In genomic region chr17:55103470-55103869, GRCm38 (mm10) we compare ENCODE assay signal across 29 mouse cellular contexts.
"Had no signal": no experiment of that assay in that cellular context is flagged by ENCODE, and none has a peak within 500 bp of the region (broad histone marks: within the 10 kb centered on the region; RNA-seq: fewer than 3 reads in every experiment).

No protein-coding gene starts in this region.

- H3K27ac ChIP-seq: embryonic facial prominence, embryonic 10.5 days; embryonic facial prominence, embryonic 12.5 days; embryonic facial prominence, embryonic 13.5 days; embryonic facial prominence, embryonic 15.5 days; forebrain, embryonic 10.5 days; forebrain, embryonic 12.5 days; forebrain, embryonic 13.5 days; forebrain, embryonic 15.5 days; gastrocnemius, adult 2 months; heart, adult 2 months had no signal

- ATAC-seq: forebrain, embryonic 13.5 days; forebrain, embryonic 14.5 days; forebrain, embryonic 15.5 days; forebrain, embryonic 16.5 days; forebrain, postnatal 0 days had no signal

- H3K27me3 ChIP-seq: embryonic facial prominence, embryonic 12.5 days; embryonic facial prominence, embryonic 13.5 days; embryonic facial prominence, embryonic 15.5 days; forebrain, embryonic 12.5 days; forebrain, embryonic 13.5 days; forebrain, embryonic 15.5 days had no signal

- H3K4me1 ChIP-seq: embryonic facial prominence, embryonic 10.5 days; embryonic facial prominence, embryonic 12.5 days; embryonic facial prominence, embryonic 13.5 days; embryonic facial prominence, embryonic 15.5 days; forebrain, embryonic 10.5 days; forebrain, embryonic 12.5 days; forebrain, embryonic 13.5 days; forebrain, embryonic 15.5 days had no signal

- H3K4me3 ChIP-seq: embryonic facial prominence, embryonic 10.5 days; embryonic facial prominence, embryonic 12.5 days; embryonic facial prominence, embryonic 13.5 days; embryonic facial prominence, embryonic 15.5 days; erythroblast, embryonic 14.5 days; forebrain, embryonic 10.5 days; forebrain, embryonic 12.5 days; forebrain, embryonic 13.5 days; forebrain, embryonic 15.5 days; gastrocnemius, adult 2 months; heart, adult 2 months had no signal

- H3K9ac ChIP-seq: embryonic facial prominence, embryonic 12.5 days; embryonic facial prominence, embryonic 13.5 days; embryonic facial prominence, embryonic 15.5 days; forebrain, embryonic 12.5 days; forebrain, embryonic 13.5 days; forebrain, embryonic 15.5 days; forebrain, postnatal 0 days had no signal

- H3K4me2 ChIP-seq: embryonic facial prominence, embryonic 12.5 days; embryonic facial prominence, embryonic 13.5 days; embryonic facial prominence, embryonic 15.5 days; forebrain, embryonic 12.5 days; forebrain, embryonic 13.5 days; forebrain, embryonic 15.5 days had no signal

- DNase-seq: cerebellum, adult 2 months; cerebellum, adult 8-10 months; cerebellum, adult 9-10 months; cerebellum, adult 9-11 months; cerebellum, postnatal 10 days; cerebellum, postnatal 14 days; cerebellum, postnatal 25 days; cerebellum, postnatal 36 days; embryo, embryonic 11 days; forebrain, postnatal 0 days; gastrocnemius, adult 2 months; gastrocnemius, postnatal 10 days; gastrocnemius, postnatal 14 days; gastrocnemius, postnatal 25 days; gastrocnemius, postnatal 36 days; heart, adult 11 months; heart, adult 18-20 months; heart, adult 2 months had no signal

- H3K9me3 ChIP-seq: embryonic facial prominence, embryonic 10.5 days; embryonic facial prominence, embryonic 12.5 days; embryonic facial prominence, embryonic 13.5 days; embryonic facial prominence, embryonic 15.5 days; forebrain, embryonic 10.5 days; forebrain, embryonic 12.5 days; forebrain, embryonic 13.5 days; forebrain, embryonic 15.5 days had no signal

- H3K36me3 ChIP-seq: embryonic facial prominence, embryonic 10.5 days; embryonic facial prominence, embryonic 12.5 days; embryonic facial prominence, embryonic 13.5 days; embryonic facial prominence, embryonic 15.5 days; forebrain, embryonic 10.5 days; forebrain, embryonic 12.5 days; forebrain, embryonic 15.5 days had no signal
